In the genomic region with DNA sequence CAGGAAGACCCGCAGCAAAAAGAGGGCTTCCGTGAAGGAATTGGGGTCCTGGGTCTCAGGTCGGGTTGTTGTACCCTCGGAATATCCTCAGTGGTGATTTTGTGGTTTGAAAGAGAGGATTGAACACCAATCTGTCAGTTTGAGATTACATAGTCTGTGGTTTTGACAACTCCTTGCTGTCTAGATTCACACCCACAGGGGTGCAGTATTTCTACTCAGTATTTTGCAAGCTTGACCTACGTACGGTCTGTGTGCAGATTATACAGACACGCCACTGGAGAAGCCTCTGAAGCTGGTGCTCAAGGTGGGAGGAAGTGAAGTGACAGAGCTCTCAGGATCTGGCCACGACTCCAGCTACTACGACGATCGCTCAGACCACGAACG, we compare ENCODE assay signal across 8 mouse cellular contexts. TPM values are rescaled to one million over a fixed set of nuclear protein-coding genes. Genes with fewer than 3 reads are reported as not detected.
DNase-seq lines count a peak whose midpoint lies in the region; ATAC-seq and TF ChIP-seq lines count a peak whose summit lies in the region.

No protein-coding gene starts in this region.

- peak overlapping the region; percentile 88 for H3K27ac ChIP-seq in kidney, postnatal 0 days
- peak overlapping the region; percentile 96 for H3K27ac ChIP-seq in bone marrow, adult 2 months (ENCODE audit: control insufficient read depth, insufficient read depth, low read depth, low read length, poor library complexity)
- H3K27ac ChIP-seq in hindbrain, embryonic 10.5 days = peak overlapping the region; percentile 98

- no peaks in the 10 kb centered on the region for H3K27me3 ChIP-seq in kidney, postnatal 0 days (ENCODE audit: insufficient read depth, low read length)
- no peaks in the 10 kb centered on the region for H3K27me3 ChIP-seq in hindbrain, embryonic 10.5 days (ENCODE audit: insufficient read depth, poor library complexity, severe bottlenecking)
- H3K27me3 ChIP-seq in megakaryocyte, embryonic 14.5 days (replicated peaks) = no peaks in the 10 kb centered on the region

- H3K9ac ChIP-seq in kidney, postnatal 0 days (ENCODE audit: low read depth, low read length) = peak overlapping the region; percentile 66

- TF ChIP-seq POLR2A in bone marrow, adult 2 months (IDR thresholded peaks at IDR 0.05; ENCODE audit: borderline replicate concordance, control insufficient read depth, low read depth, low read length) = no peak

- H3K4me3 ChIP-seq in kidney, postnatal 0 days (replicated peaks; ENCODE audit: low read depth, low read length) = peak overlapping the region; percentile 78
- H3K4me3 ChIP-seq in bone marrow, adult 2 months (replicated peaks; ENCODE audit: control insufficient read depth, low read depth, low read length) = peak overlapping the region; percentile 84
- peak overlapping the region; percentile 91 for H3K4me3 ChIP-seq in hindbrain, embryonic 10.5 days
- peak overlapping the region; percentile 100 for H3K4me3 ChIP-seq in megakaryocyte, embryonic 14.5 days (replicated peaks)

- DNase-seq in kidney, postnatal 0 days (ENCODE audit: low spot score) = no peak
- DNase-seq in kidney, postnatal 10 days = no peak
- no peak for DNase-seq in hindbrain, embryonic 10.5 days (ENCODE audit: low spot score)
- no peak for DNase-seq in urinary bladder, adult 2 months (ENCODE audit: low spot score)
- no peak for DNase-seq in cerebellum, adult 9-11 months
- DNase-seq in left cerebral cortex, postnatal 10 days (ENCODE audit: extremely low spot score in 1 of 2, low spot score in 2 of 2) = no peak

- H3K4me2 ChIP-seq in kidney, postnatal 0 days (ENCODE audit: low read length) = peak overlapping the region; percentile 76

- WGBS in kidney, postnatal 0 days = 37% methylated on average over 13 of the region's 13 CpGs
- 3% methylated on average over 13 of the region's 13 CpGs for WGBS in bone marrow, adult 2 months
- 49% methylated on average over 13 of the region's 13 CpGs for WGBS in hindbrain, embryonic 10.5 days

- H3K36me3 ChIP-seq in kidney, postnatal 0 days (ENCODE audit: insufficient read depth, low read length) = peaks cover 16% of the 10 kb centered on the region
- H3K36me3 ChIP-seq in hindbrain, embryonic 10.5 days = peaks cover 72% of the 10 kb centered on the region
- H3K36me3 ChIP-seq in megakaryocyte, embryonic 14.5 days (replicated peaks; ENCODE audit: low read length) = peaks cover 54% of the 10 kb centered on the region

- H3K4me1 ChIP-seq in kidney, postnatal 0 days (replicated peaks; ENCODE audit: insufficient read depth, low read length) = 0 out of 2 replicates have a peak, but pooled peaks cover 5% of the 10 kb centered on the region
- peaks cover 5% of the 10 kb centered on the region for H3K4me1 ChIP-seq in bone marrow, adult 2 months (ENCODE audit: control insufficient read depth, insufficient read depth, low read length)
- peaks cover 18% of the 10 kb centered on the region for H3K4me1 ChIP-seq in hindbrain, embryonic 10.5 days (replicated peaks)
- peaks cover 23% of the 10 kb centered on the region for H3K4me1 ChIP-seq in megakaryocyte, embryonic 14.5 days

- intact Hi-C loops in left cerebral cortex, postnatal 10 days (cut with DNase I) = no loop called here

- no peak for TF ChIP-seq CTCF in kidney, postnatal 0 days (IDR thresholded peaks at IDR 0.05; ENCODE audit: low read depth)
- TF ChIP-seq CTCF in bone marrow, adult 2 months (IDR thresholded peaks at IDR 0.05; ENCODE audit: control insufficient read depth, insufficient read depth, low read length) = no peak

- 0 out of 2 replicates have a peak, but pooled peaks have one; percentile 8 for ATAC-seq in kidney, postnatal 0 days (replicated peaks; ENCODE audit: low FRiP score, low read depth)

- no peaks in the 10 kb centered on the region for H3K9me3 ChIP-seq in kidney, postnatal 0 days (replicated peaks; ENCODE audit: low read length)
- H3K9me3 ChIP-seq in hindbrain, embryonic 10.5 days = no peaks in the 10 kb centered on the region
- H3K9me3 ChIP-seq in megakaryocyte, embryonic 14.5 days = no peaks in the 10 kb centered on the region

RNA-seq across cellular contexts. Expression of gene Brd9, which starts 0.6 kb away (rescaled TPM):
- polyA plus RNA-seq in kidney, postnatal 0 days (2015; fragmentation: Nextera tagmentation; extraction: Ambion mirVana) = 35.5 and 39.0 TPM in 2 replicates
- polyA plus RNA-seq in bone marrow, adult 2 months (2011; ENCODE audit: insufficient read depth, insufficient read length, low replicate concordance, missing spikeins) = 47.6 and 70.8 TPM in 2 replicates
- polyA plus RNA-seq in hindbrain, embryonic 10.5 days (2016; fragmentation: Nextera tagmentation; extraction: Ambion mirVana) = 56.3 and 64.6 TPM in 2 replicates
- polyA plus RNA-seq in megakaryocyte, embryonic 14.5 days (2012; ENCODE audit: insufficient read depth, low replicate concordance) = 3.7 and 23.9 TPM in 2 replicates
- 62.4 and 64.3 TPM in 2 replicates for polyA plus RNA-seq in urinary bladder, adult 2 months (2012; rRNA removed)
- 10 to 100 TPM; 84.8 to 92.0 TPM for total RNA-seq in left cerebral cortex, postnatal 10 days (2021)

RNA-seq across cellular contexts. Expression of gene Trip13, which starts 0.6 kb away (rescaled TPM):
- 19.1 and 21.9 TPM in 2 replicates for polyA plus RNA-seq in kidney, postnatal 0 days (2015; fragmentation: Nextera tagmentation; extraction: Ambion mirVana)
- polyA plus RNA-seq in bone marrow, adult 2 months (2011; ENCODE audit: insufficient read depth, insufficient read length, low replicate concordance, missing spikeins) = 12.0 and 14.5 TPM in 2 replicates
- 51.5 and 61.9 TPM in 2 replicates for polyA plus RNA-seq in hindbrain, embryonic 10.5 days (2016; fragmentation: Nextera tagmentation; extraction: Ambion mirVana)
- polyA plus RNA-seq in megakaryocyte, embryonic 14.5 days (2012; ENCODE audit: insufficient read depth, low replicate concordance) = 1.6 TPM in 1 of 2 replicates, not detected in the other
- polyA plus RNA-seq in urinary bladder, adult 2 months (2012; rRNA removed) = 1.7 and 2.0 TPM in 2 replicates
- 1 to 10 TPM; 1.6 to 2.0 TPM for total RNA-seq in left cerebral cortex, postnatal 10 days (2021)

RNA-seq across cellular contexts. Expression of gene Zdhhc11, which starts 25.5 kb away (rescaled TPM):
- polyA plus RNA-seq in kidney, postnatal 0 days (2015; fragmentation: Nextera tagmentation; extraction: Ambion mirVana) = not detected in 2 replicates
- not detected in 2 replicates for polyA plus RNA-seq in bone marrow, adult 2 months (2011; ENCODE audit: insufficient read depth, insufficient read length, low replicate concordance, missing spikeins)
- polyA plus RNA-seq in hindbrain, embryonic 10.5 days (2016; fragmentation: Nextera tagmentation; extraction: Ambion mirVana) = not detected in 2 replicates
- not detected in 2 replicates for polyA plus RNA-seq in megakaryocyte, embryonic 14.5 days (2012; ENCODE audit: insufficient read depth, low replicate concordance)
- not detected in 2 replicates for polyA plus RNA-seq in urinary bladder, adult 2 months (2012; rRNA removed)
- total RNA-seq in left cerebral cortex, postnatal 10 days (2021) = not detected
